Mouse (Mus musculus): ENCODE measurements around the gene Cldn13. TPM values are rescaled to one million over a fixed set of nuclear protein-coding genes. Genes with fewer than 3 reads are reported as not detected.
"Not testable (repeated sequence)": the region's sequence is repeated elsewhere in the genome, so short reads cannot be mapped to it uniquely, and the experiment has no call there.

The Cldn13 gene
- polyA plus RNA-seq, 1 experiment from 2014 or later, result 0.39 TPM

GRCm38 (mm10) chr5:134944179-134944578 is 28.9 kb upstream of the Cldn13 start:
- Histone ChIP-seq H3K36me3 (ENCODE audit: insufficient read depth) (0 out of 2 replicates have a peak, but pooled peaks cover 3% of the 10 kb centered on the region), H3K9me3 (ENCODE audit: low read depth, low read length) (no peaks in the 10 kb centered on the region), H3K4me2 (peak overlapping the region; percentile 55), H3K9ac (no peak overlapping the region), H3K27ac (ENCODE audit: low read depth) (peak overlapping the region; percentile 50; the same call in 1 of the 2 replicates), H3K4me3 (ENCODE audit: low read depth, low read length) (peak overlapping the region; percentile 48; the same call in 1 of the 2 replicates), H3K27me3 (ENCODE audit: insufficient read depth, low read length) (peaks cover 25% of the 10 kb centered on the region), H3K4me1 (ENCODE audit: insufficient read depth) (peaks cover 13% of the 10 kb centered on the region)
- ATAC-seq (ENCODE audit: insufficient read depth), result no peak
- WGBS, result 65% methylated on average over 5 of the region's 5 CpGs
- DNase-seq, result no peak
- TF ChIP-seq CTCF (IDR thresholded peaks at IDR 0.05; ENCODE audit: low read depth), result no peak

- no peak for ATAC-seq (ENCODE audit: insufficient read depth)
- no peak for DNase-seq
- Histone ChIP-seq H3K27ac (ENCODE audit: low read depth) (no peak overlapping the region), H3K4me3 (ENCODE audit: low read depth, low read length) (no peak overlapping the region), H3K9ac (no peak overlapping the region), H3K36me3 (ENCODE audit: insufficient read depth) (0 out of 2 replicates have a peak, but pooled peaks cover 3% of the 10 kb centered on the region), H3K4me2 (no peak overlapping the region), H3K9me3 (ENCODE audit: low read depth, low read length) (no peaks in the 10 kb centered on the region), H3K4me1 (ENCODE audit: insufficient read depth) (peaks cover 8% of the 10 kb centered on the region), H3K27me3 (ENCODE audit: insufficient read depth, low read length) (peaks cover 25% of the 10 kb centered on the region)
- TF ChIP-seq CTCF (IDR thresholded peaks at IDR 0.05; ENCODE audit: low read depth), result no peak
- 71% methylated on average over 2 of the region's 2 CpGs for WGBS
These were observed 27.4 kb upstream of the Cldn13 start for GRCm38 (mm10) chr5:134942740-134943139.

GRCm38 (mm10) chr5:134941472-134942209 is 26.3 kb upstream of the Cldn13 start:
- 0 out of 2 replicates have a peak, but pooled peaks cover 3% of the 10 kb centered on the region for H3K36me3 ChIP-seq (ENCODE audit: insufficient read depth)
- no peaks in the 10 kb centered on the region for H3K9me3 ChIP-seq (ENCODE audit: low read depth, low read length)
- peaks cover 19% of the 10 kb centered on the region for H3K27me3 ChIP-seq (ENCODE audit: insufficient read depth, low read length)
- H3K27ac ChIP-seq (ENCODE audit: low read depth), result no peak overlapping the region
- no peak overlapping the region for H3K4me3 ChIP-seq (ENCODE audit: low read depth, low read length)
- H3K4me2 ChIP-seq, result no peak overlapping the region
- WGBS, result 63% methylated on average over 14 of the region's 14 CpGs
- H3K9ac ChIP-seq, result no peak overlapping the region
- DNase-seq (peak; percentile 19), ATAC-seq (ENCODE audit: insufficient read depth) (no peak)
- no peak for TF ChIP-seq CTCF (IDR thresholded peaks at IDR 0.05; ENCODE audit: low read depth)
- no peaks in the 10 kb centered on the region for H3K4me1 ChIP-seq (ENCODE audit: insufficient read depth)

GRCm38 (mm10) chr5:134939554-134939953 is 24.2 kb upstream of the Cldn13 start:
- not testable (repeated sequence) for ATAC-seq (ENCODE audit: insufficient read depth); H3K4me2 ChIP-seq; DNase-seq; H3K27ac ChIP-seq (ENCODE audit: low read depth); H3K36me3 ChIP-seq (ENCODE audit: insufficient read depth); H3K9ac ChIP-seq; H3K4me3 ChIP-seq (ENCODE audit: low read depth, low read length); H3K9me3 ChIP-seq (ENCODE audit: low read depth, low read length); H3K27me3 ChIP-seq (ENCODE audit: insufficient read depth, low read length); H3K4me1 ChIP-seq (ENCODE audit: insufficient read depth)
- 91% methylated on average over 3 of the region's 7 CpGs for WGBS

GRCm38 (mm10) chr5:134939069-134939468 is 23.7 kb upstream of the Cldn13 start:
- H3K4me2 ChIP-seq, result no peak overlapping the region
- H3K27ac ChIP-seq (ENCODE audit: low read depth), result no peak overlapping the region
- 61% methylated on average over 3 of the region's 3 CpGs for WGBS
- DNase-seq (no peak), ATAC-seq (ENCODE audit: insufficient read depth) (no peak)
- H3K9ac ChIP-seq, result no peak overlapping the region
- no peak overlapping the region for H3K4me3 ChIP-seq (ENCODE audit: low read depth, low read length)
- no peaks in the 10 kb centered on the region for H3K4me1 ChIP-seq (ENCODE audit: insufficient read depth)
- H3K36me3 ChIP-seq (ENCODE audit: insufficient read depth), result 0 out of 2 replicates have a peak, but pooled peaks cover 3% of the 10 kb centered on the region
- no peaks in the 10 kb centered on the region for H3K9me3 ChIP-seq (ENCODE audit: low read depth, low read length)
- no peaks in the 10 kb centered on the region for H3K27me3 ChIP-seq (ENCODE audit: insufficient read depth, low read length)
- no peak for TF ChIP-seq CTCF (IDR thresholded peaks at IDR 0.05; ENCODE audit: low read depth)

- DNase-seq, result no peak
- no peaks in the 10 kb centered on the region for H3K27me3 ChIP-seq (ENCODE audit: insufficient read depth, low read length)
- H3K27ac ChIP-seq (ENCODE audit: low read depth), result no peak overlapping the region
- no peak overlapping the region for H3K4me2 ChIP-seq
- no peak for TF ChIP-seq CTCF (IDR thresholded peaks at IDR 0.05; ENCODE audit: low read depth)
- H3K4me3 ChIP-seq (ENCODE audit: low read depth, low read length), result no peak overlapping the region
- no peaks in the 10 kb centered on the region for H3K9me3 ChIP-seq (ENCODE audit: low read depth, low read length)
- no peak overlapping the region for H3K9ac ChIP-seq
- no peaks in the 10 kb centered on the region for H3K4me1 ChIP-seq (ENCODE audit: insufficient read depth)
- 81% methylated on average over 6 of the region's 6 CpGs for WGBS
- no peak for ATAC-seq (ENCODE audit: insufficient read depth)
- 0 out of 2 replicates have a peak, but pooled peaks cover 3% of the 10 kb centered on the region for H3K36me3 ChIP-seq (ENCODE audit: insufficient read depth)
These were observed 21.4 kb upstream of the Cldn13 start for GRCm38 (mm10) chr5:134936626-134937185.

- Histone ChIP-seq H3K4me1 (ENCODE audit: insufficient read depth) (no peaks in the 10 kb centered on the region), H3K4me3 (ENCODE audit: low read depth, low read length) (no peak overlapping the region), H3K9me3 (ENCODE audit: low read depth, low read length) (no peaks in the 10 kb centered on the region), H3K36me3 (ENCODE audit: insufficient read depth) (0 out of 2 replicates have a peak, but pooled peaks cover under 1% of the 10 kb centered on the region), H3K27ac (ENCODE audit: low read depth) (no peak overlapping the region), H3K9ac (no peak overlapping the region), H3K27me3 (ENCODE audit: insufficient read depth, low read length) (no peaks in the 10 kb centered on the region), H3K4me2 (no peak overlapping the region)
- 87% methylated on average over 6 of the region's 6 CpGs for WGBS
- TF ChIP-seq CTCF (IDR thresholded peaks at IDR 0.05; ENCODE audit: low read depth), result no peak
- no peak for DNase-seq
- ATAC-seq (ENCODE audit: insufficient read depth), result no peak
These were observed 20.7 kb upstream of the Cldn13 start for GRCm38 (mm10) chr5:134936051-134936450.

Data from lung, embryonic 14.5 days (tissue).